Mouse (Mus musculus) heart, postnatal 0 days (tissue): ENCODE measurements around the gene Gatad2a.

ENCODE experiments used
- CTCF ChIP-seq: IDR thresholded peaks from 2 replicates; pipeline ENCODE4 v1.5.1; 2016; ENCODE audit warnings: antibody characterized with exemption, control low read depth, low read depth
- EP300 ChIP-seq: IDR thresholded peaks from 2 replicates; pipeline ENCODE4 v1.6.1; 2016; ENCODE audit warnings: antibody characterized with exemption, low read depth

- TF ChIP-seq CTCF (no peak), EP300 (no peak)
Measured at GRCm38 (mm10) chr8:69864180-69864579, 132.0 kb downstream of the Gatad2a start.
